Mouse (Mus musculus) kidney, adult 2 months (tissue): ENCODE measurements around the gene Gm527. TPM values are rescaled to one million over a fixed set of nuclear protein-coding genes. Genes with fewer than 3 reads are reported as not detected.
A peak's percentile ranks its signal among the peaks of the same experiment; 100 is the strongest.

ENCODE experiments used
- DNase-seq: peaks from one replicate; pipeline ENCODE4 v3.0.0; 2021
- H3K27ac ChIP-seq: fragments of 200-500 bp; 2 replicates; pipeline ENCODE4 v1.5.1; 2012; ENCODE audit warnings: low read depth, low read length, control low read depth, inconsistent platforms; ENCODE audit not compliant: insufficient read depth
- H3K27me3 ChIP-seq: fragments of 200-500 bp; replicated peaks from 2 replicates; pipeline ENCODE4 v1.6.1; 2012; ENCODE audit warnings: mild to moderate bottlenecking, moderate library complexity, low read length, inconsistent platforms; ENCODE audit not compliant: control insufficient read depth, insufficient read depth
- H3K36me3 ChIP-seq: fragments of 200-500 bp; 2 replicates; pipeline ENCODE4 v1.6.1; 2012; ENCODE audit warnings: mild to moderate bottlenecking, moderate library complexity, low read length, inconsistent platforms; ENCODE audit not compliant: control insufficient read depth, insufficient read depth
- H3K4me1 ChIP-seq: fragments of 200-500 bp; 2 replicates; pipeline ENCODE4 v1.6.1; 2011; ENCODE audit warnings: low read length; ENCODE audit not compliant: control insufficient read depth, insufficient read depth
- H3K4me3 ChIP-seq: fragments of 200-500 bp; 2 replicates; pipeline ENCODE4 v1.5.1; 2011; ENCODE audit warnings: mild to moderate bottlenecking, low read depth, low read length, control low read depth; ENCODE audit not compliant: insufficient read depth
- CTCF ChIP-seq: fragments of 200-500 bp; conservative IDR thresholded peaks from 2 replicates; pipeline ENCODE4 v1.5.1; 2011; ENCODE audit warnings: low read depth, mild to moderate bottlenecking, control low read depth, low read length, moderate library complexity, mixed read lengths; ENCODE audit not compliant: insufficient read depth, insufficient read length
- POLR2A ChIP-seq: fragments of 200-500 bp; IDR thresholded peaks from one replicate; pipeline ENCODE4 v1.6.1; 2011; ENCODE audit warnings: low read depth, low read length, control low read depth
- WGBS: fragments of 180-500 bp; shearing (Covaris S2); methylation state at CpG from one replicate; pipeline ENCODE4 v1.1.7; 2018; 5-methylcytosine and 5-hydroxymethylcytosine counted together
- polyA plus RNA-seq: library from polyadenylated mRNA; depleted of rRNA; stranded (reverse); fragments of >200 nt; gene quantifications from 2 replicates; pipeline ENCODE4 v1.2.3, GENCODE M21; 2012; rRNA removed

The Gm527 gene
- 0.33 and 0.50 TPM in 2 replicates for polyA plus RNA-seq

- Histone ChIP-seq H3K36me3 (no peaks in the 10 kb centered on the region), H3K27ac (no peak within 1 kb of the TSS), H3K4me1 (no peaks in the 10 kb centered on the region), H3K27me3 (no peaks in the 10 kb centered on the region), H3K4me3 (peak within 1 kb of the TSS; percentile 98)
- WGBS: under 1% methylated on average over 93 of the region's 93 CpGs
- TF ChIP-seq POLR2A: no peak
- no peak for TF ChIP-seq CTCF
- DNase-seq: peak; percentile 98
Observed at GRCm38 (mm10) chr12:64917578-64918471, at the start of gene Gm527. Gm527 (plus strand) TSS chr12:64917906.

DNA sequence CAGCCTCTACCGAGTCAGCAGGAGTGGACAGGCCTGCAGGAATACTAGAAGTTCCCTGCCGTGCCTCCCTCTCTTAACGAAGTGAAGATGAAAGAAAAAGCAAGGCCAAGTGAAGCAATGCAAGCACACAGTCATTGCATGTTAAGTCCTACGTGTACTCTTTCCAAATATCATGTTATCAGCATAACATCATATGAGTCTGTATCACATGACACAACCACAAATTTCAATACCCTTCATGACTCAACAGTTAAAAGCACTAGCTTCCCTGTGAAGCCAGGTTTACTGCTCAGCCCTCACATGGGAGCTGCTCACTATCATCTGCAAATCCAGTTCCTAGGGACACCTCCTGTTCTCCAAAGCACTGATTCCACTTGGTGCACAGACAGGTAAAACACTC lies 46.6 kb upstream of the Gm527 start:
- TF ChIP-seq POLR2A (no peak), CTCF (no peak)
- 50% methylated on average over 4 of the region's 4 CpGs for WGBS
- no peaks in the 10 kb centered on the region for H3K36me3 ChIP-seq
- H3K4me1 ChIP-seq: no peaks in the 10 kb centered on the region
- no peaks in the 10 kb centered on the region for H3K27me3 ChIP-seq
- H3K27ac ChIP-seq: no peak overlapping the region
- no peak for DNase-seq
- H3K4me3 ChIP-seq: no peak overlapping the region

DNA sequence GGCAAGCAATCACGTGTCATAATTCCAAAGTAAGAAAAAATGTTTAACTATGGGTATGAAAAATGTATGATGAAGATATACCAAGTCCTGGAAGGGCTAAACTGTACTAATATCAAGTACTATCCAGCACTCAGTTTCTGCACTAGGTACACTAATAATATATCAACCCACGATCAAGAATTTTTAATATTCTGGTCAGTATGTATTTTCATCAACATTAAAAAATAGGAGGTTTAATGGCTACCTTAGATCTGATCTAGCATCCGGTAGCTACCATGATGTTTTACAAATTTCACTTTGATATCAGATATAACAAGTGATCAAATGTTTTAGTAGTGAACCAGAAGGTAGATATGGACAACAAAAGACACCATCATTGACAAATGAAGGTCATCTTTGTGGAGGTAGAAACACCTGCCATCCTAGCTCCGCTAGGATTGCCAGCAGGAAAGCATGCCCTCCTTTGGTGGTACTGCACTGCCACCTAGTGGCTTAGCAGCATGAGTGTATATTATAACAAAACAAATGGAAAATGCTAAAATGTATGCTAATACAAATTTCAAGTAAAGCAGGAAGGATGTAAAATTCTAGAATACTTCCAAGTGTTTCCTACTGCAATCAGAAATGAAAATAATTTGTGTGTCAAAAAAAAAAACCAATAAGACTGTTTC lies 20.5 kb upstream of the Gm527 start:
- 41% methylated on average over 4 of the region's 4 CpGs for WGBS
- DNase-seq: peak; percentile 41

GRCm38 (mm10) chr12:64902506-64902905 lies 15.2 kb upstream of the Gm527 start:
- DNase-seq: peak; percentile 18
- no peak overlapping the region for H3K27ac ChIP-seq
- 12% methylated on average over 8 of the region's 8 CpGs for WGBS
- H3K4me1 ChIP-seq: no peaks in the 10 kb centered on the region
- TF ChIP-seq POLR2A: no peak
- TF ChIP-seq CTCF: no peak
- no peaks in the 10 kb centered on the region for H3K27me3 ChIP-seq
- no peak overlapping the region for H3K4me3 ChIP-seq
- no peaks in the 10 kb centered on the region for H3K36me3 ChIP-seq

More for the DNA sequence above, 20.5 kb upstream of the Gm527 start:
- no peak overlapping the region for H3K4me3 ChIP-seq
- H3K4me1 ChIP-seq: no peaks in the 10 kb centered on the region
- H3K27ac ChIP-seq: no peak overlapping the region
- no peaks in the 10 kb centered on the region for H3K36me3 ChIP-seq
- H3K27me3 ChIP-seq: no peaks in the 10 kb centered on the region
- TF ChIP-seq POLR2A (no peak), CTCF (peak; percentile 89)

DNA sequence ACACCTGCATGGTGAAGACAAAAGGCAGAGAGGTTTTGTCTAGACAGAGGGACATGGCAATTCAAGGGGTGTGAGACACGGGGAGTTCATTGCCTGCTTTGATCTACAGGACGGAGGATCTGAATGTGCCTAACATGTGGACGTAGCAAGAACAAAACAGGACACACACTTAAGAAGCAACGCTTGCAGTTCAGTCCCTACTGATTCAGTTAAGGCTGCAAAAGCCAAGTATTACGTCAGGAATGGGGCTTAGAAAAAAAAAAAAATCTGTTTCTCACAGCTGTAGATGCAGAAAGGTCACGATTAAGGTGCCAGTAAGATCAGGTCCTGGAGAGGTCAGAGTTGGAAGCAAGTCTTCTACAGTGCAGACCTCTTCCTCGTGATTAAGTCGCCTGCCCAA lies 14.5 kb upstream of the Gm527 start:
- 61% methylated on average over 8 of the region's 8 CpGs for WGBS
- Histone ChIP-seq H3K36me3 (no peaks in the 10 kb centered on the region), H3K27me3 (no peaks in the 10 kb centered on the region), H3K27ac (no peak overlapping the region), H3K4me1 (no peaks in the 10 kb centered on the region), H3K4me3 (no peak overlapping the region)
- no peak for TF ChIP-seq CTCF
- DNase-seq: no peak

- 72% methylated on average over 6 of the region's 6 CpGs for WGBS
- H3K4me1 ChIP-seq: no peaks in the 10 kb centered on the region
- no peak for DNase-seq
- TF ChIP-seq CTCF (no peak), POLR2A (no peak)
- no peak overlapping the region for H3K4me3 ChIP-seq
- no peaks in the 10 kb centered on the region for H3K36me3 ChIP-seq
- H3K27me3 ChIP-seq: no peaks in the 10 kb centered on the region
- H3K27ac ChIP-seq: no peak overlapping the region
Observed at GRCm38 (mm10) chr12:64912996-64913395, 4.7 kb upstream of the Gm527 start.

GRCm38 (mm10) chr12:64916735-64917134 lies 971 bp upstream of the Gm527 start:
- Histone ChIP-seq H3K4me3 (no peak overlapping the region), H3K36me3 (no peaks in the 10 kb centered on the region), H3K27ac (no peak overlapping the region), H3K4me1 (no peaks in the 10 kb centered on the region), H3K27me3 (no peaks in the 10 kb centered on the region)
- DNase-seq: no peak
- no peak for TF ChIP-seq CTCF
- TF ChIP-seq POLR2A: no peak
